Mouse (Mus musculus): ENCODE measurements around the gene Babam2. TPM values are rescaled to one million over a fixed set of nuclear protein-coding genes. Genes with fewer than 3 reads are reported as not detected.

Babam2 gene
- polyA plus RNA-seq, 1 experiment = 77.2 TPM

GRCm38 (mm10) chr5:32098691-32099090, 401.2 kb downstream of the Babam2 start:
- no peak for TF ChIP-seq MYOG (IDR thresholded peaks at IDR 0.05; ENCODE audit: control insufficient read depth in 1 of 3, insufficient read depth in 1 of 3, insufficient read length in 2 of 3, low read depth in 2 of 3)
- TF ChIP-seq POLR2AphosphoS2 (IDR thresholded peaks at IDR 0.05; ENCODE audit: insufficient read length, low read depth) = no peak
- TF ChIP-seq REST (IDR thresholded peaks at IDR 0.05; ENCODE audit: insufficient read depth, insufficient read length) = no peak
- TF ChIP-seq POLR2A (IDR thresholded peaks at IDR 0.05; ENCODE audit: insufficient read length, low read depth) = no peak
- no peak for TF ChIP-seq MAX (IDR thresholded peaks at IDR 0.05; ENCODE audit: low read depth)
- TF ChIP-seq CEBPB (IDR thresholded peaks at IDR 0.05; ENCODE audit: insufficient read depth, poor library complexity, severe bottlenecking) = no peak
- TF ChIP-seq MYOD1 (IDR thresholded peaks at IDR 0.05; ENCODE audit: control insufficient read depth in 1 of 3, insufficient read length in 2 of 3, low read depth in 2 of 3) = no peak
- TF ChIP-seq TCF3 (IDR thresholded peaks at IDR 0.05; ENCODE audit: insufficient read length, low read depth) = no peak
- no peak for TF ChIP-seq E2F4 (IDR thresholded peaks at IDR 0.05; ENCODE audit: insufficient read depth)
- TF ChIP-seq SRF (IDR thresholded peaks at IDR 0.05; ENCODE audit: control insufficient read depth, insufficient read length, low read depth) = no peak
- TF ChIP-seq TCF12 (IDR thresholded peaks at IDR 0.05; ENCODE audit: insufficient read depth, poor library complexity, severe bottlenecking) = no peak
- no peak for TF ChIP-seq USF1 (IDR thresholded peaks at IDR 0.05; ENCODE audit: low read depth)

DNA sequence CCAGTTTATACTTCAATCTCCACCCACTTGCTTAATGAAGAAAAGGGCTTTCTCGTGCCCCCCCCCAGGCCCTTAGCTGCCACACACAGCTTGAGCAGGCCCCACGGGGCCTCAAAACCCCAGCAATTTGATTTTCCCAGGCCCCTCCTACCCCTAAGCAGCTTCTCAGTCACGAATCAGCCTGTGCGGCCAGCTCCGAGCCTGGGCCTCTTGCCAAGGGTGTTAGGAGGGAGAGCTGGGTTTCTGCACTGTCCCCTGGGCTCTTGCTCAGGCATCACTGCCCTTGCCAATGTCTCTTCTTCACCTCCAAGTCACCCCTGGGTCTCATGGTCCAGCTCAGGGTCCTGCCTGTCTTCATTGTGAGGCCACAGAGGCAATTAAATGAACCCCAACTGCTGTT, 405.0 kb downstream of the Babam2 start:
- H3K36me3 ChIP-seq (ENCODE audit: control insufficient read depth, insufficient read depth) = no peaks in the 10 kb centered on the region
- no peak overlapping the region for H3K4me3 ChIP-seq
- no peaks in the 10 kb centered on the region for H3K27me3 ChIP-seq (ENCODE audit: control insufficient read depth, insufficient read depth, insufficient read length)
- no peaks in the 10 kb centered on the region for H3K79me2 ChIP-seq (ENCODE audit: control insufficient read depth, insufficient read depth)
- TF ChIP-seq E2F4 (IDR thresholded peaks at IDR 0.05; ENCODE audit: insufficient read depth) = no peak
- TF ChIP-seq REST (IDR thresholded peaks at IDR 0.05; ENCODE audit: insufficient read depth, insufficient read length) = no peak
- no peak for TF ChIP-seq POLR2AphosphoS2 (IDR thresholded peaks at IDR 0.05; ENCODE audit: insufficient read length, low read depth)
- no peak for TF ChIP-seq CEBPB (IDR thresholded peaks at IDR 0.05; ENCODE audit: insufficient read depth, poor library complexity, severe bottlenecking)
- TF ChIP-seq TCF3 (IDR thresholded peaks at IDR 0.05; ENCODE audit: insufficient read length, low read depth) = no peak
- TF ChIP-seq MYOD1 (IDR thresholded peaks at IDR 0.05; ENCODE audit: control insufficient read depth in 1 of 3, insufficient read length in 2 of 3, low read depth in 2 of 3) = no peak
- no peak for TF ChIP-seq TCF12 (IDR thresholded peaks at IDR 0.05; ENCODE audit: insufficient read depth, poor library complexity, severe bottlenecking)
- TF ChIP-seq MAX (IDR thresholded peaks at IDR 0.05; ENCODE audit: low read depth) = no peak
- no peak overlapping the region for H3K4me2 ChIP-seq (ENCODE audit: low read depth)
- H3ac ChIP-seq (ENCODE audit: control insufficient read depth, insufficient read length) = no peak overlapping the region

More at GRCm38 (mm10) chr5:32098691-32099090, 401.2 kb downstream of the Babam2 start:
- Histone ChIP-seq H3ac (ENCODE audit: control insufficient read depth, insufficient read length) (no peak overlapping the region), H3K4me3 (no peak overlapping the region), H3K4me2 (ENCODE audit: low read depth) (no peak overlapping the region), H3K27me3 (ENCODE audit: control insufficient read depth, insufficient read depth, insufficient read length) (no peaks in the 10 kb centered on the region), H3K79me2 (ENCODE audit: control insufficient read depth, insufficient read depth) (no peaks in the 10 kb centered on the region), H3K36me3 (ENCODE audit: control insufficient read depth, insufficient read depth) (no peaks in the 10 kb centered on the region)

DNA sequence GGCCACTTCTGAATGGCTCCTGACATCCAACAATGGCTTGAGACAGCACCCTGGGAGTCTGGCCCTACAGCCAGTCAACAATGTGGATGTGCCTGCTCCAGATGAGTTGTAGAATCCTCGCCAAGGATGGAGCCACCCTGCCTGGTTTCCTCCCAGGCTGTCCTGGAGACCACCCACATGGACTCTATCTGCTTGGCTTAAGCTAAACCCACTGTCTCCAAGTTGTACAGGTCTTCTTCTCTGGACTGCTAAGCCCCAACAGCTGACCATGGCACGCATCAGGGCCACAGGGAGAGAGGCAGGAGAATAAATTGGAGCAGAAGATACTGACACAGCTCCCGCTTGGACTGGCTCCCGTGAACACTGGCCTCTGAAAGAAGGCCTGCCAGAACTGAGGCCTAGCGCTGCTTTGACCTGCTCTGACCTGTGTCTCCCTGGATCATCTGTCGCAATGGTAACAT, 405.5 kb downstream of the Babam2 start:
- no peaks in the 10 kb centered on the region for H3K27me3 ChIP-seq (ENCODE audit: control insufficient read depth, insufficient read depth, insufficient read length)
- no peak overlapping the region for H3K4me2 ChIP-seq (ENCODE audit: low read depth)
- no peak overlapping the region for H3K4me3 ChIP-seq
- no peaks in the 10 kb centered on the region for H3K79me2 ChIP-seq (ENCODE audit: control insufficient read depth, insufficient read depth)
- H3K36me3 ChIP-seq (ENCODE audit: control insufficient read depth, insufficient read depth) = no peaks in the 10 kb centered on the region
- no peak overlapping the region for H3ac ChIP-seq (ENCODE audit: control insufficient read depth, insufficient read length)
- TF ChIP-seq MYOD1 (IDR thresholded peaks at IDR 0.05; ENCODE audit: control insufficient read depth in 1 of 3, insufficient read length in 2 of 3, low read depth in 2 of 3) (no peak), TCF3 (IDR thresholded peaks at IDR 0.05; ENCODE audit: insufficient read length, low read depth) (no peak), POLR2AphosphoS2 (IDR thresholded peaks at IDR 0.05; ENCODE audit: insufficient read length, low read depth) (no peak), MYOG (IDR thresholded peaks at IDR 0.05; ENCODE audit: control insufficient read depth in 1 of 3, insufficient read depth in 1 of 3, insufficient read length in 2 of 3, low read depth in 2 of 3) (no peak), TCF12 (IDR thresholded peaks at IDR 0.05; ENCODE audit: insufficient read depth, poor library complexity, severe bottlenecking) (no peak), CEBPB (IDR thresholded peaks at IDR 0.05; ENCODE audit: insufficient read depth, poor library complexity, severe bottlenecking) (no peak), E2F4 (IDR thresholded peaks at IDR 0.05; ENCODE audit: insufficient read depth) (no peak), SRF (IDR thresholded peaks at IDR 0.05; ENCODE audit: control insufficient read depth, insufficient read length, low read depth) (no peak), REST (IDR thresholded peaks at IDR 0.05; ENCODE audit: insufficient read depth, insufficient read length) (no peak), USF1 (IDR thresholded peaks at IDR 0.05; ENCODE audit: low read depth) (no peak), MAX (IDR thresholded peaks at IDR 0.05; ENCODE audit: low read depth) (no peak), POLR2A (IDR thresholded peaks at IDR 0.05; ENCODE audit: insufficient read length, low read depth) (no peak)

DNA sequence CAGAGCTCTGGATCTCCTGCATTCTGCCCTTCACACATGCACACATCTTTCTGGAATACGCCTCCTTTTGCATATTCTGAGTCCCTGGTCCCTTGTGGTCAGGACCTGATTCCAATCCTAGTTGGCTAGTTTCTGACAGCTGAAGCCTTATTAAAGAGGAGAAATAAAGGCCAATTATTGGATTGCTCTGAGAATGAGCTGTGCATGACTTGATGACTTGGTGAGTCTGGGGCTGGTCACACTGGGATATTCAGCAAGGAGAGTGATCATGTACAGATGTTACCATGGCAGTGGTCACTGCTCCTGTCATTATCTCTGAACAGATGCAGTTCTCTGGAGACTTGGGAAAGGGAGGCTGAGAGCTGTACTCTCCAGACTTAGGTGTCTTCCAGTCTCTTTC, 406.1 kb downstream of the Babam2 start:
- H3K4me2 ChIP-seq (ENCODE audit: low read depth) = no peak overlapping the region
- no peak overlapping the region for H3ac ChIP-seq (ENCODE audit: control insufficient read depth, insufficient read length)
- H3K79me2 ChIP-seq (ENCODE audit: control insufficient read depth, insufficient read depth) = no peaks in the 10 kb centered on the region
- H3K36me3 ChIP-seq (ENCODE audit: control insufficient read depth, insufficient read depth) = no peaks in the 10 kb centered on the region
- TF ChIP-seq SRF (IDR thresholded peaks at IDR 0.05; ENCODE audit: control insufficient read depth, insufficient read length, low read depth) (no peak), MYOD1 (IDR thresholded peaks at IDR 0.05; ENCODE audit: control insufficient read depth in 1 of 3, insufficient read length in 2 of 3, low read depth in 2 of 3) (no peak), POLR2A (IDR thresholded peaks at IDR 0.05; ENCODE audit: insufficient read length, low read depth) (no peak), TCF3 (IDR thresholded peaks at IDR 0.05; ENCODE audit: insufficient read length, low read depth) (no peak), MAX (IDR thresholded peaks at IDR 0.05; ENCODE audit: low read depth) (no peak), POLR2AphosphoS2 (IDR thresholded peaks at IDR 0.05; ENCODE audit: insufficient read length, low read depth) (no peak), USF1 (IDR thresholded peaks at IDR 0.05; ENCODE audit: low read depth) (no peak), E2F4 (IDR thresholded peaks at IDR 0.05; ENCODE audit: insufficient read depth) (no peak), CEBPB (IDR thresholded peaks at IDR 0.05; ENCODE audit: insufficient read depth, poor library complexity, severe bottlenecking) (no peak), MYOG (IDR thresholded peaks at IDR 0.05; ENCODE audit: control insufficient read depth in 1 of 3, insufficient read depth in 1 of 3, insufficient read length in 2 of 3, low read depth in 2 of 3) (no peak), REST (IDR thresholded peaks at IDR 0.05; ENCODE audit: insufficient read depth, insufficient read length) (no peak), TCF12 (IDR thresholded peaks at IDR 0.05; ENCODE audit: insufficient read depth, poor library complexity, severe bottlenecking) (no peak)
- no peak overlapping the region for H3K4me3 ChIP-seq
- H3K27me3 ChIP-seq (ENCODE audit: control insufficient read depth, insufficient read depth, insufficient read length) = no peaks in the 10 kb centered on the region
